Mouse (Mus musculus) heart, adult 2 months (tissue): Measurements from ENCODE around the gene Phactr1. TPM values are rescaled to one million over a fixed set of nuclear protein-coding genes. Genes with fewer than 3 reads are reported as not detected.

Experiments
- DNase-seq, 2 experiments: peaks; one replicate each; pipeline ENCODE4 v3.0.0; 2021
- H3K27ac ChIP-seq: fragments of 200-600 bp; 2 replicates; pipeline ENCODE4 v1.8.1; 2022
- H3K27me3 ChIP-seq: fragments of 200-500 bp; 2 replicates; pipeline ENCODE4 v1.6.1; 2012; ENCODE audit warnings: mild to moderate bottlenecking, low read length, inconsistent platforms, mixed read lengths; ENCODE audit not compliant: control insufficient read depth, insufficient read depth
- H3K36me3 ChIP-seq: fragments of 200-500 bp; 2 replicates; pipeline ENCODE4 v1.6.1; 2012; ENCODE audit warnings: low read length, inconsistent platforms; ENCODE audit not compliant: control insufficient read depth, insufficient read depth
- H3K4me1 ChIP-seq: fragments of 200-500 bp; 2 replicates; pipeline ENCODE4 v1.6.1; 2011; ENCODE audit warnings: low read length; ENCODE audit not compliant: control insufficient read depth, insufficient read depth
- H3K4me3 ChIP-seq: fragments of 200-600 bp; 2 replicates; pipeline ENCODE4 v1.8.1; 2022
- H3K79me2 ChIP-seq: fragments of 200-500 bp; replicated peaks from 2 replicates; pipeline ENCODE4 v1.6.1; 2012; ENCODE audit warnings: mild to moderate bottlenecking, inconsistent platforms, low read length, moderate library complexity, mixed read lengths; ENCODE audit not compliant: control insufficient read depth, insufficient read depth
- H3K9ac ChIP-seq: fragments of 200-500 bp; 2 replicates; pipeline ENCODE4 v1.6.1; 2012; ENCODE audit warnings: low read depth, mild to moderate bottlenecking, control low read depth, inconsistent platforms, low read length, mixed read lengths
- CTCF ChIP-seq: fragments of 200-600 bp; IDR thresholded peaks from 2 replicates; pipeline ENCODE4 v1.8.1; 2022; ENCODE audit warnings: antibody characterized with exemption, mild to moderate bottlenecking, moderate library complexity
- EP300 ChIP-seq: fragments of 200-500 bp; IDR thresholded peaks from 2 replicates; pipeline ENCODE4 v1.6.1; 2011; ENCODE audit warnings: low read depth, low read length, control low read depth; ENCODE audit not compliant: insufficient read depth
- POLR2A ChIP-seq: fragments of 200-500 bp; IDR thresholded peaks from 2 replicates; pipeline ENCODE4 v1.6.1; 2011; ENCODE audit warnings: mild to moderate bottlenecking, low read depth, low read length, control low read depth; ENCODE audit not compliant: insufficient read depth
- WGBS: fragments of 180-500 bp; shearing (Covaris S2); methylation state at CpG from one replicate; pipeline ENCODE4 v1.1.7; 2018; 5-methylcytosine and 5-hydroxymethylcytosine counted together
- intact Hi-C: fragments of 180-260 bp; cut with DNase I; formaldehyde crosslinking; loops from one replicate; pipeline ENCODE4 v1.15.1; 2025
- long read RNA-seq: library from polyadenylated mRNA; stranded (forward); transcript quantifications from one replicate; pipeline ENCODE4 v2.0.0, GENCODE M21; 2021
- polyA plus RNA-seq: library from polyadenylated mRNA; depleted of rRNA; stranded (reverse); fragments of >200 nt; gene quantifications from 2 replicates; pipeline ENCODE4 v1.2.3, GENCODE M21; 2012; rRNA removed
- total RNA-seq, 2 experiments: library from RNA; stranded (reverse); gene quantifications; 2 replicates each; pipeline ENCODE4 v1.2.3; 2021

The Phactr1 gene
- total RNA-seq = 1 to 10 TPM; 4.6 to 5.5 TPM
- 3.0 and 4.4 TPM in 2 replicates for polyA plus RNA-seq
- long read RNA-seq, partial matches to known transcripts = 1 of 2 reads
- long read RNA-seq, other reads (novel, unspliced or antisense) = 1 of 2 reads

GRCm38 (mm10) chr13:42680391-42680994 lies at the start of gene Phactr1:
Gene Phactr1, plus strand, starts transcription at chr13:42680623.
- Histone ChIP-seq H3K4me3 (no peak within 1 kb of the TSS), H3K27me3 (no peaks in the 10 kb centered on the region), H3K27ac (no peak within 1 kb of the TSS), H3K79me2 (no peaks in the 10 kb centered on the region), H3K36me3 (no peaks in the 10 kb centered on the region), H3K4me1 (no peaks in the 10 kb centered on the region), H3K9ac (no peak within 1 kb of the TSS)
- intact Hi-C loops = no loop called here
- 36% methylated on average over 11 of the region's 11 CpGs for WGBS
- TF ChIP-seq EP300 = no peak
- no peak for TF ChIP-seq POLR2A
- no peak for DNase-seq

DNA sequence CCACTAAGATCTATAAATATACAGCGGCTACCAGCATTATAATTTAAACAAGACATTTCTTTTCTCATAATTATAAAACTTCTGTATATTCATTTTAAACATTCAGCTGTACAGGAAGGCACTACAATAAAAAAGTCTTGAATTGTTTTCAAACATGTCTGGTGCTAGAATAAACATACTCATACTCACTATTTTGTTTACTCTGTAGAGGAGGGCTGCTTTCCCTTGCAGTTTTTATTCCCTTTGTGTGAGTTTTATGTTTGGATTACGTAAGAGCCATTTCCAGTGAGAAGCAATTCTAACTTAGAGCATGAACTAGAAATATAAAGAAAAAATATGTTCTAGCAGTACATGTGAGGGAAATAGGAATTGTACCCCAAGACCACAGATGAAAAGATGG lies 45.5 kb upstream of the Phactr1 start:
- H3K27ac ChIP-seq = no peak overlapping the region
- no peak for DNase-seq
- no peaks in the 10 kb centered on the region for H3K4me1 ChIP-seq
- H3K27me3 ChIP-seq = 0 out of 2 replicates have a peak, but pooled peaks cover 1% of the 10 kb centered on the region
- H3K4me3 ChIP-seq = no peak overlapping the region
- no peak for TF ChIP-seq EP300
- TF ChIP-seq CTCF = no peak
- TF ChIP-seq POLR2A = no peak
- H3K36me3 ChIP-seq = no peaks in the 10 kb centered on the region
- H3K9ac ChIP-seq = no peak overlapping the region
- no peaks in the 10 kb centered on the region for H3K79me2 ChIP-seq
- intact Hi-C loops = no loop called here
- 86% methylated on average over 2 of the region's 2 CpGs for WGBS

DNA sequence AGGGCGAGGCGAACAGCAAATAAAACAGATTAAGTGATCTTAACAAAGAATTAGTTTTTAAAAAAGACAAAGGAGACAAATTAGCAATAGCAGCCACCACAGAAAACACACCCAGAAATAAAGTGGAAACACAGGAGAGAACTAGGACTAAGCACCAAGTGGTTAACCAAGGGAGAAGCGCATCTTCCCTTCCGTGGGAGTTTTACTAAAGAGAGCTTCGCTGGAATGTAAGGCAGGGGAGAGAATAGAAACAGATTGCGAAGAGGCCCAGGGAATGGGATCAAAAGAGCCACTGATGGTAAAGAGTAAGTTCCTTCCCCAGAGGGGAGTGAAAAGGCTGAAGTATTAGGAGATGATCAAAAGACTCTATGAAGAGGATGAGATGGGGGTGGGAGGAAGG lies 30.2 kb upstream of the Phactr1 start:
- 74% methylated on average over 6 of the region's 6 CpGs for WGBS
- H3K4me3 ChIP-seq = no peak overlapping the region
- intact Hi-C loops = no loop called here

GRCm38 (mm10) chr13:42656643-42657315 lies 23.6 kb upstream of the Phactr1 start:
- Histone ChIP-seq H3K27me3 (no peaks in the 10 kb centered on the region), H3K9ac (no peak overlapping the region), H3K27ac (no peak overlapping the region), H3K4me3 (no peak overlapping the region), H3K36me3 (no peaks in the 10 kb centered on the region), H3K4me1 (no peaks in the 10 kb centered on the region), H3K79me2 (no peaks in the 10 kb centered on the region)
- DNase-seq = peak in 1 of 2 experiments; percentile 19
- intact Hi-C loops = no loop called here
- TF ChIP-seq CTCF (no peak), EP300 (no peak), POLR2A (no peak)
- WGBS = 53% methylated on average over 7 of the region's 7 CpGs

More for the DNA sequence above, 30.2 kb upstream of the Phactr1 start:
- Histone ChIP-seq H3K36me3 (no peaks in the 10 kb centered on the region), H3K4me1 (no peaks in the 10 kb centered on the region), H3K27ac (no peak overlapping the region), H3K79me2 (no peaks in the 10 kb centered on the region), H3K9ac (no peak overlapping the region), H3K27me3 (no peaks in the 10 kb centered on the region)
- no peak for DNase-seq
- no peak for TF ChIP-seq POLR2A
- no peak for TF ChIP-seq CTCF
- TF ChIP-seq EP300 = no peak

- WGBS = 59% methylated on average over 10 of the region's 10 CpGs
Observed at GRCm38 (mm10) chr13:42671651-42672290, 8.7 kb upstream of the Phactr1 start.

More at GRCm38 (mm10) chr13:42671651-42672290, 8.7 kb upstream of the Phactr1 start:
- H3K79me2 ChIP-seq = no peaks in the 10 kb centered on the region
- no peaks in the 10 kb centered on the region for H3K27me3 ChIP-seq
- H3K36me3 ChIP-seq = no peaks in the 10 kb centered on the region
- TF ChIP-seq EP300 (no peak), POLR2A (no peak), CTCF (no peak)
- intact Hi-C loops = no loop called here
- H3K4me3 ChIP-seq = no peak overlapping the region
- no peak overlapping the region for H3K27ac ChIP-seq
- H3K4me1 ChIP-seq = no peaks in the 10 kb centered on the region
- no peak overlapping the region for H3K9ac ChIP-seq
- no peak for DNase-seq
